Mouse (Mus musculus): ENCODE measurements around the gene Smim11.

Smim11 gene

DNA sequence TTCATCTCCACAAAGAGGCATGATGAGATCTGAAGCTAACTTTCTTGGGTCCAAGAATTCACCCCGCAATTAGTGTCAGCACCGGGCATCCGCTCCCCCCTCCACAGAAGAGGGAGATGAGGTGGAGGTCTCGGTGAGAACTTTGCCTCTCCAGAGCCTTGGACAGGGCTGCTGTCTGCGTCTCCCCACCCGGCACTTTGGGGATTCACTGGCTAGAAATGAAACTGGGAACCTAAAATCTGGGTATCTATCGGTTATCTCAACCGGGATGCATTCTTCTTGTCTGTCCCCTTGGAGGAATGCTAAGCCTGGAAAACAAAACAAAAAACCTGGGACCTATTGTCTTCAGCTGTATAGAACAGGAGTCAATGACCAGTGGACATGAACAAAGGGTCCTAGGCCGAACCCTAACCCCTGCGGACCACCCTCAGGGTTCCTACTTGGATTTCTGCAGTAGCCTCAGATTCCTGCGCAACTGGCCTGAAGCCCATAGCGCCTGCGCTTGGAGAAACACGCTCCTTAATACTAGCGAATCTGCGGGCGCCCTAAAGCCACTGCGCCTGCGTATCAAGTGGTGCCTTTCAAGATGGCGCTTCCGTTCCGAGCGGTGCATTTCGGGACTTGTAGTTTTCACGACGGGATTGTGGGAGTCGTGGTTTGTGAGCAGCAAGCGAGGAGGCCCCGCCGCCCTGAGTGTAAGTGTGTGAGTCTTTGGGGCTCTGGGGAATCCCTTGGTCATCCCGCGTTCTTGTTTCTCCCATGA is at the start of gene Smim11:
Gene Smim11, plus strand, starts transcription at position 638 of the 763 bp plus-strand sequence.
- in situ Hi-C loops (cut with MboI; ENCODE audit: low sequenced_read_pairs), result no loop called here

DNA sequence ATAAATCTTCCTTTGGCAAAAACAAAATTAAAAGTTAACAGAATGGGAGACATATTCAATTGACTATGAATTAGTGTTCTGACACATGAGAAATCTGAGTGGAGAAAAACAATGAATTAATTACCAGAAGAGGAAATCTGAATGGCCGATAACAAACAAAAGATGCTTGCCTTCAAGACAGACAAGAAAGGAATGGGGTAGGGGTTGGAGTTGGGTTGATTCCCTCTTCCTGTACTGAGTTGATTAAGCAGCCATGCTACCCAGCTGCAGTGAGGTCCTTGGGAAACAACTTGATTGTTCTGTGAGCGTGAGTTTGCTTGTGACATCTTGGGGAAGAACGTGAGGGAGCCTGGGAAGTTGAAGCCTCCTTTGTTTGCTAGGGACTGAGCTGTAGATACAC is 46.8 kb upstream of the Smim11 start:
- in situ Hi-C loops (cut with MboI; ENCODE audit: low sequenced_read_pairs), result no loop called here

DNA sequence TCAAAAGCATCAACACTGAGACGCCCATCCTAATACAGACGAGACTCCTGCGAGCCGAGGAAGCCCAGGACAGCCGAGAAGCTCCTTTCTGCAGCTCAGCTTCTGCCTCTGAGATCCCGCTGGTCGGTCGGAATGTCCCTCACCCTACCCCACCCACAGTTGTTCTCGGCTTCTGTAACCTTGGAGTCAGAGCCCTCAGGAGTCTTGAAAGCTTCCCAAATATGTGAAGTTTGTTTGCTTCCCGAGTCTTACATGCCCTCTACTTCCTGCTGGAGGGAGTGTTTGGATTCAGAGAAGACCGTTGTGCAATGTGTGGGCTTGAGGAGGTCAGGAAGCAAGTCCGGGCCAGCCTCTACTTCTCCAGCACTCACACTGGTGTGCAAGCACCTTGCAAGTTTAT is 33.2 kb upstream of the Smim11 start:
- in situ Hi-C loops (cut with MboI; ENCODE audit: low sequenced_read_pairs), result no loop called here

DNA sequence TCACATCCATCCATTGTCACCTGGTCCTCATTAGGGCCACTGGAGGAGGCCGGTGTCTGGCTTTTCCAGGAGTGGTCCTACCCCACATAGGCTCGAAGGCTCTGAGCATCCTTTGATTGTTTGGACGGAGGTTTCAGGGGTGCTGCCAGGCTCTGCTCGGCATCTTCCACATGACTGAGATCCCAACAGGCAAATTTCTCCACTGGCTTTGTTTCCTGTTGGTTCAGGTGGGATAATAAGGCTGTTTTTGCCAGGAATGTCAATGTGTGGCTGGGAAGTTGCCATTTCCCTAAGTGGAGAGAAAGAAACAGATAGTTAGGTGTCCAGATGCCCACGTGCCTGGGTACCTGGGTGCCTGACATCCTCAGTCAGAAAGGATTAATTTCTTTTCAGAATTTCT is 26.6 kb upstream of the Smim11 start:
- in situ Hi-C loops (cut with MboI; ENCODE audit: low sequenced_read_pairs), result no loop called here

DNA sequence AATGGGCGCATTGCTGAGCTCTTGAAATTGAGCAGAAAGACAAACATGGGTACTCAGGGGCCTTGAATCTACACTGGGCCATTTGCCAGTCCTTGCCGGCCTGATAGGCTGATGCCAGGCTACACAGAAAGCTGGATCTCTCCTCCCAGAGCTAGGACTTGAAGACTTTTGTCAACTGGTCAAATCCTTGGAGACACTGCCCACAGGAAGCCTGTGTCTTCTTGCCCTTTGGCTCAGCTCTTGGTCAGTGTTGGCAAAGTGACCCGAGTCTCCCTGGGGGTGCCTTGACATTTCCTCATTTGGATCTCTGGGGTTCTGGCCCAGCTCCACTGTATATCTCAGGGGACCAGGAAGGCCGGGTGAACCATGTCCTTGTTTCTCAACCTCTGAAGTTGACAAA is 25.6 kb upstream of the Smim11 start:
- in situ Hi-C loops (cut with MboI; ENCODE audit: low sequenced_read_pairs), result no loop called here

DNA sequence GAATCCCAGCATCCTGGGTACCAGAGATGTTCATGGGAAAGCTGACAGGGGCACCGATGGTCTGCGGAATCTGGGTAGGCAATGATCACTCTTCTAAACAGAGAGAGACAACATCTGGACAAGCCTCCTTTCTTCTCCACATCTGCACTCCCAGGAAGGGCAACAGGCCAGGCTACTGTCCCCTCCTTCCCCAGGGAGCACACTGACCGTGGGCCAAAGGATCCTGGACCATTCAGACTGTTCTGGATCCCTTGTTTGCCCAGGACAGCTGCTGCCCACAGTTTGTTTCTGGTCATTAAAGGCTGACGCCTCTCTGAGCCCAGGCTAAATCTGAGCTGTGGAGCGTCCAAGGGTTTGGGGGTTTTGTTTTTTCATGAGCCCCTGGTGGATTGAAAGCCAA is 18.4 kb upstream of the Smim11 start:
- in situ Hi-C loops (cut with MboI; ENCODE audit: low sequenced_read_pairs), result no loop called here

DNA sequence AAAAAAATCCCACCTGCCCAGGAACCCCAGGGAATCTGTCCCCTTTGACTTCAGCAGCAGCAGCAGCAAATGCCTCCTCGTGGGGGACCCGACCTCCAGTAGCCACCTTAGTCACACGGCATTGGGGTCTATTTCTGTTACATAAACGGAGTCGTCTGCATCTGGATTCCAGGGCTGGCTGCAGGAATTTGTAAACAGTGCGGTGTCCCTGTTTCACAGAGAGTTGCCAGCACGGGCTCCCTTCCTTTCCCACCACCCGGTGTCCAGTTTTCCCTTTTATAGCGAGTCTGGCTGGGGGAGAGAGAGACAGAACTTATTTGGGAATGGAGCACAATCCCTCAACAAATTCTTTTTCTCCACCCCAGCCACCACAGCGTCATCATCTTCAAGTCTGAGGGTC is 16.0 kb upstream of the Smim11 start:
- in situ Hi-C loops (cut with MboI; ENCODE audit: low sequenced_read_pairs), result loop anchor here (5.0 kb wide), 1 partner anchor 348 kb away; no protein-coding TSS in a partner anchor

DNA sequence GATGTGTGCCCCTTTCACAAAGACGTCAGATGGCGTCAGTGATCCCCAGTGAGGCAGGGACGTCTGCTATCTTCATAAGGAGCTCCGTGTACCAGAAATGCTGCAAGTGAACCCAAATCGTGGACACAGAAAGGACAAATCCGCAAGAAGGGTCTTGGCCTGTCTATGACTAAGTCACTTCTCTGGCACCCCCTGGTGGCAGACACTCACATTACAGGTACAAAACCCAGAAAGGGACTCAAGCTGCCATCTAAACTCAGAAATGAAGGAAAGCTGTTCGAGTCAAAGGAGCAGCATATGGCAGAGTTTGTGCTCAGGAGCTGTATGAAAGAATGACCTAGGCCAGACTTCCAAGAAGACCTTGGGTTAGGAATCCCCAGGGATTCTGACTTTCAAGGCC is 14.5 kb upstream of the Smim11 start:
- in situ Hi-C loops (cut with MboI; ENCODE audit: low sequenced_read_pairs), result loop anchor here (5.0 kb wide), 1 partner anchor 349 kb away; no protein-coding TSS in a partner anchor

DNA sequence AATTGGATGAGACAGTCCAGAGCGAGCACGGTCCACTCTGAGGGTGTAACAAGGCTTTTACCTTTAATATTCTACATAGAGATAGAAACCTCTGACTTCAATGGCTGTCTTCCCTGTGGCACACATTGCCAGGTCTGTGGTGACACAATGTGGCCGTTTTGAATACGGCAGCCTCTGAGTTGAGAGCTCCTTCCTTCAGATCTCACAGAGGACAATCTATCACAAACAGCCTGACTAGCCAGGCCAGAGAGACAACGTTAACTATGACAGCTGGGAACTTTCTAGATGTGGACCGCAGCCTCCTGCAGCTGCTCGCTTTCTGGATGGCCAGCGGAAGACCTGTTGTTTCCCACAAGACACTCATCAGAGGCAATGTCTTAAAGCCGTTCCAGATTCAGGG is 12.3 kb upstream of the Smim11 start:
- in situ Hi-C loops (cut with MboI; ENCODE audit: low sequenced_read_pairs), result loop anchor here (5.0 kb wide), 1 partner anchor 351 kb away; no protein-coding TSS in a partner anchor

DNA sequence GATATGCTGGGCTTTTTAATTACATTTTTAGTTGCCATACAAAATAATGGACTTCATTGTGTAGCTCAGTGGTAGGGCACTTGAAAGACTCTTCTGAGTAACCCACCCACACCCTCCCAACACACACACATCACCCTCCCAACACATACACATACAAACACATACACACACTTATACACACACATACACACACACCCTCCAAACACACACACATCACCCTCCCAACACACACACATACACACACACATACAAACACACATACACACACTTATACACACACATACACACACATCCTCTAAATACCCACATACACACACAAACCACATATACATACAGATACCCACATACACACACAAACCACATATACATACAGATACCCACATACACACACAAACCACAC is 11.0 kb upstream of the Smim11 start:
- in situ Hi-C loops (cut with MboI; ENCODE audit: low sequenced_read_pairs), result no loop called here

DNA sequence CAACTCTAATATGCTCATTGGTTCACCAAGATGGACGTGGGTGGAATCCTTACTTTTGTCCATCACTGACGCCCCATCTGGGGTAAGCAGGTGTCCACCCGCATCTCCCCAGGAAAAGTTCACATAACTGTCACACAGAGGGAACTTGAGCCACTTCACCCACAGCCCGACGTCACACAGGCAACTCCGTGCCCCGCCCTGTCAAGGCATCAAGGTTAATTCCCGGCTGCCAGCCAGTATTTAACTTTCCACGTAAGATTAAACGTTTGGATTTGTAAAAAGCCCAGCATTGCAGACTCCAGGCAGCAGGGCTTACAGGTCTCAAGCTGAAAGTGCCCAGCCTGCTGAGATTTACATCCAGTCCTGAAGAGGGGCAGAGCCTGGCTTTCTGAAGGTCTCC is 9.0 kb upstream of the Smim11 start, which contains the start of gene Kcne2:
Gene Kcne2, plus strand, starts transcription at position 289 of the 400 bp plus-strand sequence.
- in situ Hi-C loops (cut with MboI; ENCODE audit: low sequenced_read_pairs), result no loop called here

DNA sequence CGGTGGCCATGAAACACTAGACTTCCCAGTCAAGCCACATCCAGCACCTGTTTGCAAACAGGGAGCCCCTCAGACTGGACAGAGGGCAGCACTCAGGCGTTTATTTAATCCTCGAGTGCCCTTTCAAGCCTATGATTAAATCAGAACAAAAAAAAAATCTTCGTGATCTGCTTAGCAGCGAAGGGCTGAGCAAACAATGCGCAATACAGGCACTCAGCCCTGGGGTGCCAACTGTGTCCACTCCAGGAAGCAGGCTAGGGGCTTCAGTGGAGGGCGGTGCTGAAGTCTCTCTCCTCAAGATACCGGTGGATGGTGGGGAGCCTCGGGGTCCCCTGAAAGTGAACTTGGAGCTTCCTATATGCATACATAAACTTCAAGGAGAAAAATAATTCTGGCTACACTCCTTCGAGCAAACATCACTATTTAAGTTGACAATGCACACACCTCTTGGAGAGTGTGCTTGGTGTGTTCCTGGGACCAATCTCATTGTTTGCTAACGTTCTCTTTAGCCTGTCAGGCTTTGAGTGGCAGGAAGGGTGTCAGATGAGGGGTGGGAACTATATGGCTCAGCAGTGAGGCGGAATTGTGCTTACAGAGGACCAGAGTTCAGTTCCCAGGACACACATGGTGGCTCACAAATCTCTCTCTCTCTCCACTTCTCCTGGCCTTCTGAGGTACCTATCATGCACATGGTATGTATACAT is 6.7 kb upstream of the Smim11 start:
- in situ Hi-C loops (cut with MboI; ENCODE audit: low sequenced_read_pairs), result no loop called here

DNA sequence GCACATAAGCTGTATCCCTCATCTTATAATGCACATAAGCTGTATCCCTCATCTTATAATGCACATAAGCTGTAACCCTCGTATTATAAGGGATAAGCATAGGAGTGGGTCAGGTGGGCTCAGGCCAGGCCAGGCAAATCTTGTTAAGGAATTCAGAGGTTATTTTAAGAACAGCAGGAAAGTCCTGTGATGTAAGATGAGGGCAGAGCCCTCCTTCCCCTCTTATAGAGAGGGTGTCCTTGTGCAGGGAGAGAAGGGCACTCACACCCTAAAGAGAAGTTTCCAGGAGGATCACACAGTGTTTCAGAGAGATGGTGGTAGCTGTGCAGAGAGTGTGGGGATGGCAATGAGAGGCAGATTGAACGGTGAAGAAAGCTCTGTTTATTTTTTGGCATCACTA is 5.8 kb upstream of the Smim11 start:
- in situ Hi-C loops (cut with MboI; ENCODE audit: low sequenced_read_pairs), result no loop called here

DNA sequence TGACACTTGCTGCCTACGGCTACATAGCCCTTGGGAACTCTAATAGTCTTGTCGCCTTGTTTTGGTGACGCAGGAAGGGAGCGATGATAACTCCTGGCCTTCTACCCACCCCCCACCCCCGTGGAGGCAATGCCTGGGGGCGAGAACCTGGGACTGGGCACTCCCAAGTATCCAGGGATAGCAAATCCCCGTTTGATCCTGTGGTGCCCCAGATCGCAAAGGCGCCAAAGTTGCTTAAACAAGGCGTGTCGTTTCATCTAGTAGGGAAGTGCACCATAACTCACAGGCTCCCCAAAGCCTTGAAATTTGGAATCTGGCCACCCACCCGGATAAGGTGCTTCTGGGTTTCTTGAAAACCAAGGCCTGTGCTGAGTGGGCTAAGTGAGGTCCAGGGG is 323 bp downstream of the Smim11 start:
- in situ Hi-C loops (cut with MboI; ENCODE audit: low sequenced_read_pairs), result no loop called here

DNA sequence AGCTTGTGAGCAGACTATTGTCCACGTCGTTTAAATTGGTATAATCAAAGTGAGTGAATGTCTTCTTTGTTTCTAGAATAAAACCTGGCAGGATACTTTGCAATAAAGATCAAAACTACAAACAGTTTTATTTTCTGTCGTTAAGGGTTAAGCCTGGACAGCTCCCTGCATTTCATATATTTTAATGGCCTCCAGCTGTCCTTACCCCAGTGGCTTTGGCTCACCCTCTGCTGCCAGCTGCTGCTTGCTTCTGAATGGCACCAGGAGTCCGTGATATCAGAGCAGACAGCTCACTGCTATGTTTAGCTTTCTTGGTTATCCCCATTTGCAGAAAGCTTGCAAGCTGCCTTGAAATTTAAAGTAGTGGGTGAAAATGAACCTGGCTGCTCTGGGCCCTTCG is 903 bp downstream of the Smim11 start:
- in situ Hi-C loops (cut with MboI; ENCODE audit: low sequenced_read_pairs), result no loop called here

DNA sequence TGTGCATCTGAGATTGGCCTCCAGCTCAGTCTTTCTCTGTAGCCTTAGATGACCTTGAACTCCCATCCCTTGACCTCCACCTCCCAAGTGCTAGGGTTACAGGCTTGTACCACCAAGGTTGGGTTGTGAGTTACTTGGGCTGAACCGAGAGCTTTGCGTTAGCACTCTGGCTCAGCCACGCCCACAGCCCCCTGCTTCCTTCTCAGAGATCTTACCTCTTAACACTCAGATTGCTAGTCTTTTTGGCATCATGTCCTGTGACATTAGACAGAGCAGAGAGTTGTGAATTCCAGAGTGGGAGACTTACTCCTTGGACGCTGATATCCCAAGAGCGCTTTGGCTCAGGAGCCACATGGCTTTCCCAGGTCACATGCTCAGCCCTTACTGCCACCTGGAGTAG is 1.4 kb downstream of the Smim11 start:
- in situ Hi-C loops (cut with MboI; ENCODE audit: low sequenced_read_pairs), result no loop called here

DNA sequence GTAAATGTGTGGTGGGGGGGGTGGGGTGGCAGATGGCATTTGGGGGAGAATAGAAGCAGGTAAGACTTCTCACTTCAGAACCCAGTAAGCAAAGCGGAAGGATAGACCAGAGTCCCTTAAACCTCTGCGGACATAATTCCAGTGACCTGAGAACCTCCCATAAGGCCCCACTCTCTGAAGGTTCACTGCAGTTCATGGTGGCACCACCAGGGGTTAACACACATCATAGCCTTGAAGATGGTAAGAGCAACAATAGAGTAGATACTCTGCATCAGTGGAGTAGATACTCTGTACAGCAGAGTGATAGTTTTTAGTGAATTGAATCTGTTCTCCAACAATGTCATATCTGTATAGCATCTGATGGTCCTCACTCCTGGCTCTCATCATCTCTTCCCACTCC is 4.4 kb downstream of the Smim11 start:
- in situ Hi-C loops (cut with MboI; ENCODE audit: low sequenced_read_pairs), result no loop called here

DNA sequence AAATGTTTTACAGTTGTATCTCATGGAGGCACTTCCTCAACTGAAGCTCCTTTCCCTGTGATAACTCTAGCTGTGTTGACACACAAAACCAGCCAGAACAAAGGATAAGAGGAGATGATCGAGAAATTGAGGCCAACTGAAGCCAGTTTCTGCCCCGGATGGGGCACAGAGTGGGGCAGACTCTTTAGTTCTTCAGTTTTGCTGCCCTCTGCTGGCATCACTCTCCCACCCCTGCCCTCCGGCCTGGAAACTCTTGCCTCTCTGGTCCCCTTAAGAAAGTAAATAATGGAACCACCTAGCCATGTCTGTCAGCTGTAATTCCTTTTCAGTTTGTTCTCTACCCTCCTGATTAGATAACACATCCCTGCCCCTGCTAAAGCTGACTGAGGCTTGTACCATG is 6.9 kb downstream of the Smim11 start:
- in situ Hi-C loops (cut with MboI; ENCODE audit: low sequenced_read_pairs), result no loop called here

DNA sequence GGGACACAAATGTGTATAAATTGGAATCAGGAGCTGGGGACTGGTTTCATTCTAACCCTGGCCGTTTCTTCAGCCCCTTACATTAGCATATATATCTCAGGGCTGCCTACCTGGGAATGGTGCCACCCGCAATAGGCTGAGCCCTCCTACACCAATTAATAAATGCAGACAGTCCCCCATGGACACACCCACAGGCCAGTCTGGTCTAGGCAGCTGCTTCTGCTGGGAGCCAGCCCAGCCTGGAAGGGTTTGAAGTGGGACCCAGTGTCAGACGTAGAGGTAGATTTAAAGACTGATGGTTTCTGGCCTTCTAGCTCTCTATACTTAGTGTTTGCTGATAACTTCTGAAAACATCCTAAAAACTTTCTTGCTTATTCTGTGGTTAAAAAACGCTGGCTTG is 8.0 kb downstream of the Smim11 start:
- in situ Hi-C loops (cut with MboI; ENCODE audit: low sequenced_read_pairs), result no loop called here

DNA sequence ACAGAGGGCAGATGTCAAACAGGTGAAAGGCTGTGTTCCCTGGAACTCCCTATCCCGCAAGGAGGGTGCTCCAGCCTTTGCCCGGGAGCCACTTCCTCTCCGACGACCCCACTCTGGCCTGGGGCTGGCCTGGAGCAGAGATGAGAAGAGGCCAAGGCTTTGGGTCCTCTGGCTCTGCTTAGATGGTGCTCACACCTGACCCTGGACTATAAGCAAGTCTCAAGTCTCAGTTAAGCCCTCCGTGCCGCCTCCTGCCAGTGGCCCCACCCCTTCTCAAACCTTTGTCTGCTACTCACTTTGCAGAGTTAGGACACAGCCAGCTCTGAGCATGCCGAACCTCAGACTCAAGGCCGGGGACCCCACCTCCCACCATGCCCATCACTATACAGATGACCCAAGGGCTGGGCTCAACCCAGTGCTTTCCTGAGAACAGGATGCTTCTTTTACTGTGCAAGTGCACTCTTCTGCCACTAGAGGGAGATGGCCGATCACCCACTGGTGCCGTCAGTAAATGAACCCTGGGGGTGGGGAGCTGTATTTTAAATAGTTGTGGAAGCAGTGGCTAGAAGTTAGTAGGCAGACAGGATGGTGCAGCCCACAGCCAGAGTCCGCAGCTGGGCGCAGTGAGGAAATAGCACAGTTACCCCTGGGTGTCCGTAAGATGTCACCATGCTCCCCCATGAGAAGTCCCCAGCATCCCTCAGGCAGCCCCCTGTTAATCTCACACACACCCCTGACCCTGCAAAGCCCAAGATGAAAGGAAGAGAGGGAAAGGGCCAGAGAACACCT is 13.1 kb downstream of the Smim11 start:
- in situ Hi-C loops (cut with MboI; ENCODE audit: low sequenced_read_pairs), result no loop called here

DNA sequence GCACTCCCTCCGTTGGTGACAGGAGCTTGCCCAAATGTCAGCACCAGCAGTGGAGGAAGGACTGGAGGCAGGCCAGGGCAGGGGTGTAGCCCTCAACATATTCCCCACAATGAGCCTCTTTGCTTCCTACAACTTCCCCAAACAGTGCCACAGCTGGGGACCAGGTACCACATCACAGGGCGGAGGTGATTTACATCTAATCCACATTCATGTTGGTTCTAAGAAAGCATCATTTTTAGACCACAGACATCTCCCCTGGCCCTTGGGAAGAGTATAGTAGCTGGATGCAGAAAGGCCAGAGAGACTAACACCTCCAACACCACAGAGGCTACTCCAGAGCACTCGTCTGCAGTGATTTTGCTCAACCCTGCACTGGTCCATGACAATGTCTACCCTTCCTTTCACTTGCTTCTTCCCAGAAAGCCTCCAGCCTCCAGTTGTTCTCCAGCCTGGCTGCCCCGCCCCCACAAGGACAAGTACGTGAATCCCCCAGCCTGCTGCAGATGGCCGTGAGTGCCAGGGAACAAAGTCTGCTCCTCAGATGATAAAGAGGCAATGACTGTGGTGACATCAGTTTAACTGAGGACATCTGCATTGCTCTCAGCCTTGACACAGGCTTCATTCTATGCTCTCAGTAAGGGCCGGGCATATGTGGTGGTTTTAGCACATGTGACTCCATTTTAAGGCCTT is 15.1 kb downstream of the Smim11 start:
- in situ Hi-C loops (cut with MboI; ENCODE audit: low sequenced_read_pairs), result no loop called here
